8 mouse cellular contexts compared by ENCODE assay signal in genomic region chr16:38321452-38321935, GRCm38 (mm10). TPM values are rescaled to one million over a fixed set of nuclear protein-coding genes. Genes with fewer than 3 reads are reported as not detected.
DNase-seq lines count a peak whose midpoint lies in the region; ATAC-seq and TF ChIP-seq lines count a peak whose summit lies in the region.

No protein-coding gene starts in this region.

- 33% methylated on average over 17 of the region's 17 CpGs for WGBS in hindbrain, embryonic 12.5 days

- H3K27ac ChIP-seq in MEL (ENCODE audit: control insufficient read depth, low read depth, low read length) = no peak overlapping the region
- no peak overlapping the region for H3K27ac ChIP-seq in hindbrain, embryonic 12.5 days

- H3K9me3 ChIP-seq in MEL (replicated peaks; ENCODE audit: insufficient read depth, low read length) = no peaks in the 10 kb centered on the region
- H3K9me3 ChIP-seq in hindbrain, embryonic 12.5 days (replicated peaks) = no peaks in the 10 kb centered on the region

- no peaks in the 10 kb centered on the region for H3K36me3 ChIP-seq in MEL (ENCODE audit: control insufficient read depth in 1 of 2, insufficient read depth in 2 of 2, low read length in 2 of 2)
- H3K36me3 ChIP-seq in hindbrain, embryonic 12.5 days = no peaks in the 10 kb centered on the region

- ATAC-seq in erythroid progenitor cell, adult 5-6 weeks (replicated peaks; ENCODE audit: low FRiP score, poor library complexity, severe bottlenecking) = peak; percentile 57
- ATAC-seq in hindbrain, embryonic 12.5 days (ENCODE audit: low FRiP score) = no peak; the same call in 1 of the 2 replicates

- TF ChIP-seq RAD21 in MEL (IDR thresholded peaks at IDR 0.05; ENCODE audit: low read depth, low read length) = peak; percentile 56

- TF ChIP-seq EP300 in MEL (IDR thresholded peaks at IDR 0.05; ENCODE audit: low read depth in 1 of 2, low read length in 2 of 2) = no peak

- peaks cover 0 to 3% of the 10 kb centered on the region in 2 experiments; a peak in 2 of 4 replicates for H3K27me3 ChIP-seq in MEL (ENCODE audit: control insufficient read depth in 1 of 2, insufficient read depth in 2 of 2, low read length in 2 of 2)
- no peaks in the 10 kb centered on the region for H3K27me3 ChIP-seq in hindbrain, embryonic 12.5 days

- H3K4me3 ChIP-seq in MEL (ENCODE audit: control insufficient read depth in 1 of 2, insufficient read depth in 1 of 2, low read depth in 2 of 2, low read length in 2 of 2) = no peak overlapping the region
- peak overlapping the region; percentile 22; the same call in 1 of the 2 replicates for H3K4me3 ChIP-seq in hindbrain, embryonic 12.5 days

- TF ChIP-seq POLR2A in MEL (IDR thresholded peaks at IDR 0.05; ENCODE audit: control insufficient read depth in 1 of 2, insufficient read depth in 1 of 2, low read depth in 1 of 2, low read length in 2 of 2, poor library complexity in 1 of 2) = no peak
- no peak for TF ChIP-seq POLR2A in brain, embryonic 14.5 days (IDR thresholded peaks at IDR 0.05; ENCODE audit: borderline replicate concordance, extremely low read depth, insufficient read depth, insufficient read length, poor library complexity, severe bottlenecking)

- H3K4me2 ChIP-seq in hindbrain, embryonic 12.5 days (replicated peaks) = peak overlapping the region; percentile 48

- H3K79me2 ChIP-seq in MEL (ENCODE audit: control insufficient read depth, insufficient read depth, low read length, poor library complexity) = no peaks in the 10 kb centered on the region

- DNase-seq in MEL (ENCODE audit: low read depth, low spot score) = peak; percentile 51
- peak; percentile 83 for DNase-seq in brain, embryonic 14.5 days (ENCODE audit: low read depth)
- DNase-seq in layer of hippocampus, postnatal 25 days (ENCODE audit: extremely low spot score in 1 of 2, low spot score in 1 of 2) = peak; percentile 30 to 67
- DNase-seq in lung, postnatal 10 days = peak; percentile 61
- peak; percentile 66 for DNase-seq in right cerebral cortex, adult 18-20 months
- no peak for DNase-seq in ovary, postnatal 10 days (ENCODE audit: low spot score)

- no peak overlapping the region for H3K9ac ChIP-seq in MEL (ENCODE audit: control insufficient read depth, low read depth, low read length, poor library complexity, severe bottlenecking)
- no peak overlapping the region for H3K9ac ChIP-seq in hindbrain, embryonic 12.5 days

- no peaks in the 10 kb centered on the region for H3K4me1 ChIP-seq in MEL (ENCODE audit: control insufficient read depth in 1 of 2, insufficient read depth in 2 of 2, low read length in 2 of 2)
- no peaks in the 10 kb centered on the region for H3K4me1 ChIP-seq in hindbrain, embryonic 12.5 days

- TF ChIP-seq CTCF in MEL (IDR thresholded peaks at IDR 0.05 in 2 of 3, conservative IDR thresholded peaks at IDR 0.05 in 1 of 3; ENCODE audit: control insufficient read depth in 1 of 3, insufficient read depth in 1 of 3, low read depth in 2 of 3, low read length in 3 of 3, poor library complexity in 1 of 3, severe bottlenecking in 1 of 3) = peak; percentile 49 to 72 (median 66)
- TF ChIP-seq CTCF in brain, embryonic 14.5 days (IDR thresholded peaks at IDR 0.05; ENCODE audit: borderline replicate concordance, extremely low read depth, insufficient read depth, insufficient read length) = peak; percentile 71

TF ChIP-seq in MEL, 35 proteins besides CTCF, POLR2A, EP300 and RAD21:
- TF ChIP-seq ZC3H11A (IDR thresholded peaks at IDR 0.05; ENCODE audit: low read depth, low read length) = no peak
- TF ChIP-seq ZMIZ1 (IDR thresholded peaks at IDR 0.05; ENCODE audit: low read depth, low read length) = no peak
- no peak for TF ChIP-seq MYB (IDR thresholded peaks at IDR 0.05; ENCODE audit: low read depth, low read length)
- no peak for TF ChIP-seq CHD1 (IDR thresholded peaks at IDR 0.05; ENCODE audit: low read depth, low read length)
- TF ChIP-seq SMC3 (IDR thresholded peaks at IDR 0.05; ENCODE audit: low read depth, low read length) = peak; percentile 79

RNA-seq across cellular contexts. Expression of gene Maats1, which starts 20.4 kb away (rescaled TPM):
- 0.10 TPM in 1 of 2 replicates, not detected in the other for total RNA-seq in MEL (2012; rRNA removed)
- polyA plus RNA-seq in MEL (2012; ENCODE audit: insufficient read depth in 1 of 2, insufficient read length in 2 of 2, low read depth in 1 of 2, low replicate concordance in 2 of 2, missing spikeins in 1 of 2) = under 1 TPM in 1 of 2 experiments, not detected in 1; 0.03 TPM
- 0.49 and 1.4 TPM in 2 replicates for polyA plus RNA-seq in brain, embryonic 14.5 days (2012; rRNA removed)
- not detected in 2 replicates for total RNA-seq in erythroid progenitor cell, adult 5-6 weeks (2015; ENCODE audit: low replicate concordance)
- not detected in 2 replicates for total RNA-seq in erythroid progenitor cell, adult 5-6 weeks (2017; ENCODE audit: low replicate concordance)
- polyA plus RNA-seq in hindbrain, embryonic 12.5 days (2016; fragmentation: Nextera tagmentation; extraction: Ambion mirVana) = 1.2 and 1.3 TPM in 2 replicates
- 1 to 10 TPM; 1.0 to 1.4 TPM for total RNA-seq in layer of hippocampus, postnatal 25 days (2021)

RNA-seq across cellular contexts. Expression of gene Cox17, which starts 25.3 kb away (rescaled TPM):
- total RNA-seq in MEL (2012; rRNA removed) = 293 and 295 TPM in 2 replicates
- 100 to 1,000 TPM in 1 of 2 experiments, not detected in 1; 269 TPM for polyA plus RNA-seq in MEL (2012; ENCODE audit: insufficient read depth in 1 of 2, insufficient read length in 2 of 2, low read depth in 1 of 2, low replicate concordance in 2 of 2, missing spikeins in 1 of 2)
- polyA plus RNA-seq in brain, embryonic 14.5 days (2012; rRNA removed) = 62.9 and 69.0 TPM in 2 replicates
- total RNA-seq in erythroid progenitor cell, adult 5-6 weeks (2015; ENCODE audit: low replicate concordance) = 157 and 170 TPM in 2 replicates
- 196 and 437 TPM in 2 replicates for total RNA-seq in erythroid progenitor cell, adult 5-6 weeks (2017; ENCODE audit: low replicate concordance)
- 105 and 116 TPM in 2 replicates for polyA plus RNA-seq in hindbrain, embryonic 12.5 days (2016; fragmentation: Nextera tagmentation; extraction: Ambion mirVana)
- 100 to 1,000 TPM; 117 to 135 TPM for total RNA-seq in layer of hippocampus, postnatal 25 days (2021)

RNA-seq across cellular contexts. Expression of gene Gm21987, which starts 25.3 kb away (rescaled TPM):
- total RNA-seq in MEL (2012; rRNA removed) = not detected in 2 replicates
- not detected for polyA plus RNA-seq in MEL (2012; ENCODE audit: insufficient read depth in 1 of 2, insufficient read length in 2 of 2, low read depth in 1 of 2, low replicate concordance in 2 of 2, missing spikeins in 1 of 2)
- polyA plus RNA-seq in brain, embryonic 14.5 days (2012; rRNA removed) = not detected in 2 replicates
- total RNA-seq in erythroid progenitor cell, adult 5-6 weeks (2015; ENCODE audit: low replicate concordance) = not detected in 2 replicates
- total RNA-seq in erythroid progenitor cell, adult 5-6 weeks (2017; ENCODE audit: low replicate concordance) = not detected in 2 replicates
- polyA plus RNA-seq in hindbrain, embryonic 12.5 days (2016; fragmentation: Nextera tagmentation; extraction: Ambion mirVana) = not detected in 2 replicates
- under 1 TPM in 1 of 2 experiments, not detected in 1; 0.94 TPM for total RNA-seq in layer of hippocampus, postnatal 25 days (2021)

RNA-seq across cellular contexts. Expression of gene Nr1i2, which starts 26.9 kb away (rescaled TPM):
- not detected in 2 replicates for total RNA-seq in MEL (2012; rRNA removed)
- polyA plus RNA-seq in MEL (2012; ENCODE audit: insufficient read depth in 1 of 2, insufficient read length in 2 of 2, low read depth in 1 of 2, low replicate concordance in 2 of 2, missing spikeins in 1 of 2) = not detected
- polyA plus RNA-seq in brain, embryonic 14.5 days (2012; rRNA removed) = not detected in 2 replicates
- total RNA-seq in erythroid progenitor cell, adult 5-6 weeks (2015; ENCODE audit: low replicate concordance) = not detected in 2 replicates
- not detected in 2 replicates for total RNA-seq in erythroid progenitor cell, adult 5-6 weeks (2017; ENCODE audit: low replicate concordance)
- not detected in 2 replicates for polyA plus RNA-seq in hindbrain, embryonic 12.5 days (2016; fragmentation: Nextera tagmentation; extraction: Ambion mirVana)
- total RNA-seq in layer of hippocampus, postnatal 25 days (2021) = not detected

RNA-seq across cellular contexts. Expression of gene Popdc2, which starts 40.5 kb away (rescaled TPM):
- 15.2 and 17.5 TPM in 2 replicates for total RNA-seq in MEL (2012; rRNA removed)
- polyA plus RNA-seq in MEL (2012; ENCODE audit: insufficient read depth in 1 of 2, insufficient read length in 2 of 2, low read depth in 1 of 2, low replicate concordance in 2 of 2, missing spikeins in 1 of 2) = 10 to 100 TPM in 1 of 2 experiments, not detected in 1; 45.4 TPM
- polyA plus RNA-seq in brain, embryonic 14.5 days (2012; rRNA removed) = 0.81 and 0.85 TPM in 2 replicates
- total RNA-seq in erythroid progenitor cell, adult 5-6 weeks (2015; ENCODE audit: low replicate concordance) = 21.6 and 24.3 TPM in 2 replicates
- total RNA-seq in erythroid progenitor cell, adult 5-6 weeks (2017; ENCODE audit: low replicate concordance) = 18.8 and 23.0 TPM in 2 replicates
- polyA plus RNA-seq in hindbrain, embryonic 12.5 days (2016; fragmentation: Nextera tagmentation; extraction: Ambion mirVana) = 0.70 and 1.4 TPM in 2 replicates
- under 1 TPM; 0.52 to 0.85 TPM for total RNA-seq in layer of hippocampus, postnatal 25 days (2021)
